Mouse (Mus musculus) cerebellum, postnatal 4 days (tissue): ENCODE measurements around the gene Kalrn.
A peak's percentile ranks its signal among the peaks of the same experiment; 100 is the strongest.

ENCODE experiments used
- DNase-seq, 2 experiments: peaks; one replicate each; pipeline ENCODE4 v3.0.0; 2022; ENCODE audit warnings: low spot score in 2 of 2, mixed read lengths in 1 of 2

Kalrn gene

DNA sequence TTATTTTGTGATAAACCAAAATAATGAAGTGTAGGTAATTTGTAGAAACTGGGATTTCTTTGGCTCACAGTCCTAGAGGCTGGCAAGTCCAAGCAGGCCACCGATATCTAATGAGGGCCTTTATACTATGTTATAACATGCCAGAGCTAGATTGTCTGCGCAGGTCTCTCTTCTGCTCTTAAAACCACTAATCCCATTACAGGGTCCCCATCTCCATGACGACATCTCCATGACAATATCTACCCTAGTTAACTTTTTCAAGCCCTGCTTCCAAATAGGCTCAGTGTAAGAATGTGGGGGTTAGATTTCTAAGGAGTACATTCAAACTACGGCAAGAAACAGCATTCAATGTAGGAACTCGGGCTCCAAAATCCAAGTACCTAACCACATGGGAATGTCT, 143.2 kb downstream of the Kalrn start:
- DNase-seq: no peak

DNA sequence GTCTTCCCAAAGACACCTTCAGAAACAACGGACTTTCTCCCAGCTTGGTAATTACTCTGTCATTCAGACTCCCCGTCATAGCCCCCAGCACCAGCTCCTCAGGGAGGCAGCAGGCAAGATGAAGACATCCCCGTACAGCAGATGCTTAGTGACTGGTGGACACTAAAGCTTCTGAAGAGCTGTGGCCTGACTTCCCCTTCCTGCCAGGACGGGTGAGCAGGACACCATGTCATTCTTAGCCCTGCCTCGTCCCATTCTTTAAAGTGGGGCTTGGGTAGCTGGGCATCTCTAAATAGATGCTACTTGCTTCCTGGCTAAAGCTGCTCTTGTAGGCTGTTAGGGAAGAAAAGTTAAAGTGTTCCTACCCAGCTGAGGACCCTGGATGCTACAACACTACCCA, 145.7 kb downstream of the Kalrn start:
- no peak for DNase-seq

DNA sequence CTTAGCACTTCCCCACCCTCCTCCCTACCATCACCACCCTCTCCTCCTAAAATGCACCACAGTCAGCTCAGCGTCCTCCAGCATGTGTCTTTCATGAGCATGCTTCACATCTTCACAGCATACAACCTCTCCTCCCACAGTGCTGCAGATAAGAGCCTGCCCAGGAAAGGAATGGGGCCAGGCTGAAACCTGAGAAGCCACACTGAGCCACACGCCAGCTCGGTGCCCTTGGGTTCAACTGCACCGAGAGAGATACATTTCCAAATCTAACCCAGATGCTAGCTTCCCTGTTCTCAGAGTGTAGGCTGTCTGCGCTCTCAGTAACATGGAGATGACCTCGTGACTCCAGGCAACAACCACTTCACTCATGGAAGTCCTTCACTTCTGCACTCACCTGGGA, 151.9 kb downstream of the Kalrn start:
- DNase-seq: no peak

DNA sequence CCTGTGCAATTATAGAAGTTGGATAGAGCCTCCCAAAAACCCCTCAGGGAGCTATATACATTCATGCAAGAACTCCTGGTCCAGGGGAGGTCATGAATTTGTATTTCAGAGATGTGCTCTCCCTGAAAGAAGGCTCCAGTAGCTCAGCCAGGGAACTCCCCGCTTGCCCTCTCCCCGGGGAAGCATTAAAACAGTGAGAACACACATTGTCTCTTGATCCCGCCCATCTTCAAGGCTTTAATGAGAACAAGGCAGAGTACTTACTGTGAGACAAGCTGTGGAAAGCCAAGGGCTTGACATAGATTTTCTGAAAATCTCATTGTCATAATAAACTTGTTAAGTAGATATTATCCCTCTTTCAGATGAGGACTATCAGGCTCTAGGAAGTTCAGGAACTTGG, 155.4 kb downstream of the Kalrn start:
- no peak for DNase-seq

DNA sequence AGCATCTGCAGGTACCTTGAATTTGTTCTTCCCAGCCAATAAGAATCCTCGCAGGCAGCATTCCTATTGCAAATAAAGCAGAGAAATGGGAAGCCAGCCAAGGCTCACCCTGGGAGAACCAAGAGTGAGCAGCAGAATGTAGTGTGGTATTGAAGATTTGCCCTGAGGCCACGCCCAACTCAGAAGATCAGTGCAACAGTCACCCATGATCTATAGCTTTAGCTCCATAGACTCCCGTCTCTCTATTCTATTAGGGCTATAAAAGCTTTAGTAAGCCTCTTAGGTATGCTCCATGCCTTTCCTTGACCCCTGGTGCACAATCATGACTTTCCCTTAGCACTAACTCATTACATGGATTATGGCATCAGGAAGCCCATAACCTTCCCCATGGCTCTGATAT, 155.9 kb downstream of the Kalrn start:
- DNase-seq: no peak

DNA sequence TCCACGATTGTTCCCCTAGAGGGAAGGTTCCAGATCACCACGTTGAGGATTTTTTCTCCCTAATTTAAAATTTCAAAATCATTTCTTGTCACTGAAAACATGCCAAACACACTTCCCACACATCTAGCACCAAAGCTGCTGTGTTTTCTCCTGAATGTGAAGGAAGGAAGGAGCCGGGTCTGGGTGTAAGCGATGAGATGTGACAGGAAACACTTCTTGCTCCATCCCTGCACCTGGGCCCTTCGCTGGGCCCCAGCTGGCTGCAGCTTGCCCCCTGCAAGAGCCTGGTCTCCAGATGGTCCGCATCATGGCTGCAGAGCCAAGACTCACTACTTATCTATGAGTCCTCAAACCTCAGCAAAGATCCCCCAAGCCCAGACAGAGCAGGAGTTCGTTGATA, 158.8 kb downstream of the Kalrn start:
- peak in 1 of 2 experiments; percentile 29 for DNase-seq

DNA sequence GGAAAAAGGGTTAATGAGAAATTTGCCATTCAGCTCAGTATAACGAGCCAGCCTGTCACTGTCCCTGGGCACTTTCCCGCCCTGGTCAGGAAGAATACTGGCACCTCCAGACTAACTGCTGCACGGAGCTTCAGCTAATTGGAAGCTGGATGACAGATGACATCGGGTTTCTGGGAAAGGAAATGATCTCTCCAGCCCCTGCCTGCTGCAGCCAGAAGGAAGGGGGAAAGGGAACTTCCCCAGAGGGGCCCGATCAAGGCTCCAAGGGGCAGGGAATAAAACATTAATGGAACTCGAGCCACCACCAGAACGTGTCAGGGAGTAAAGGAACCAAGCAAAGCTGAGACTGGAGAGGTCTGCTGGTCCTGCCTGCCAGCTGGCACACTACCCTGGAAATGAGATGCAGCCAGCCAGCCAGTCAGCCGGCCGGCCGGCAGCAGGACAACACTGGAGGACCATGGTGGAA, 159.4 kb downstream of the Kalrn start:
- DNase-seq: peak in 1 of 2 experiments; percentile 76

DNA sequence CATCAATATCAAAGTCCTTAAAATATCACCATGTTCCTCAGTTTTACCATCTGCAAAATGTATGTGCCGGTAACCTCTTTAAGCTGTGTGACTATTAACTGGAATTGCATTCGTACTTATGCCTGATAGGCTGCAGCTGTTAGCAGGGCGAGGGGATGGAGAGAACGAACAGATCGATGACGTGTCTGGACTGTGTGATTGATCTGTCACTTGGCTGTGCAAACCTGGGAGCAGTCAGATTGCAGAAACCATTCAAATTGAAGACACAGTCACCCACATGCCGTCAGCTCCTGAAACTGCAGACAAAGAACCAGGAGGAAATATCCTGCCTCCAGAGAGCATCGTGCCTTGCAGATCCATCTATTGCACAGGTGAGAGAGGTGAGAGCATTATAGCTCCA, 166.3 kb downstream of the Kalrn start:
- DNase-seq: no peak

DNA sequence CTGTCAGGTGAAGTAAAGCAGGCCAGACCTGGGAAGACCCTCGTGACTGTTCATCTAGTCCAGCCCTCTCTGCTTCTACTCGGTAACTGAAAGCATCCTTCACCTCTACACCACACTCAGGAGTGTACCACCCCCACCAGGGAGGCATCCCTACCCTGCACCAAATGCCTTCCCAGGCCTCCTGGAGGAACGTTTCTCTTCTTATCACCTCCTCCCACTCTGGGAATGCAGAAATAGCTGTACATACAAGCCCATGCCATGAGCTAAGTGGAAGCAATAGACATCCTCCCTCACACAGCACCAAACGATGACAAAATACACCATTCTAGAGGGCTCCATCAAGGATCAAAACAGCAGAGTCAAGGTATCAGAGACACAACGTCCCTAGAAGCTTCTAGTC, 168.2 kb downstream of the Kalrn start:
- no peak for DNase-seq

DNA sequence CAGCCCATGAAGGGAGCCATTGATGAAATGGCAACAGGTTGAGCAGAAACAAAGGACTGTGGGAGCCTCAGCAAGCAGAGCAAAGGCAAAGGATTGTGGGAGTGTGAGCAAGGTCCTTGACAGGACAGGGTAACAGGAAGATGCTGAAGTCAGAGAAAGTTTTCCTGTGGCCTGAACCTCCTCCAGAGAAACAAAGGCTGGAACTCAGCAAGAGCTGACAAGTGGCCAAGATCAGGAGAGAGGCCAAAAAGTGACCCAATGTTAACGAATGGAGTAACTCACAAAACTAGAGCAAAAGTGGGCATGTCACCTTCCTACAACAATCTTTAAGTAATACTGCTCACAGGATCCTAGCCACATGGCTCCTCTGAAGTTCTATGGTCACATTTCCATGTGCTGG, 172.1 kb downstream of the Kalrn start:
- DNase-seq: no peak

DNA sequence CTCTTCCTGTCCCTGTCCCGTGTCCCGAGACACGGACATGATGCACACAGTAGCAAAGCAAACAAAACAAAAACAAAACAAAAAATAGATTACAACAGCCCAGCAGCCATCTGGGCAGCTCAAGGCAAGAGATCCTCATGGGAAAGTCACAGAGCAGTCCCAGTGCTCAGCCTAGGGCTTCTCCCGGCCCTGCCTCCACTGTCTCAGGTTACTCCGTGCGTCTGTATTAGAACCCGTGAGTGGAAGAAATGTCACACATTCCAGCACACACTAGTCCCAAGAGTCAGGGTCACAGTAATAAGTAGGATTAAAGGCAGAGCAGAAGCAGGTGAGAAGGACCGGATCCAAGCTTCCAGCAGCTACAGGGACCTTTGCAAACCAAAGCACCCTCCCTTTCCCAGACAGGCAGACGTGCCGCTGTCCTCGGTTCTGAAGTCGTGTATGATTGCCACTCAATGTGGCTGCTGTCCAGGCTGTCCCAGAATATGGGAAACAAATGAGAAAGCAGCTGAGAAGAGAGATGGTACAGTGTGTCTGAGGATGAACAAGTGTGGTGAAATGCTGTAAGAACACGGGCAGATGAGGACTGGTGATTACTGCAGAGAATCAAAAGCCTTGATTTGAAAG, 173.1 kb downstream of the Kalrn start:
- no peak for DNase-seq

DNA sequence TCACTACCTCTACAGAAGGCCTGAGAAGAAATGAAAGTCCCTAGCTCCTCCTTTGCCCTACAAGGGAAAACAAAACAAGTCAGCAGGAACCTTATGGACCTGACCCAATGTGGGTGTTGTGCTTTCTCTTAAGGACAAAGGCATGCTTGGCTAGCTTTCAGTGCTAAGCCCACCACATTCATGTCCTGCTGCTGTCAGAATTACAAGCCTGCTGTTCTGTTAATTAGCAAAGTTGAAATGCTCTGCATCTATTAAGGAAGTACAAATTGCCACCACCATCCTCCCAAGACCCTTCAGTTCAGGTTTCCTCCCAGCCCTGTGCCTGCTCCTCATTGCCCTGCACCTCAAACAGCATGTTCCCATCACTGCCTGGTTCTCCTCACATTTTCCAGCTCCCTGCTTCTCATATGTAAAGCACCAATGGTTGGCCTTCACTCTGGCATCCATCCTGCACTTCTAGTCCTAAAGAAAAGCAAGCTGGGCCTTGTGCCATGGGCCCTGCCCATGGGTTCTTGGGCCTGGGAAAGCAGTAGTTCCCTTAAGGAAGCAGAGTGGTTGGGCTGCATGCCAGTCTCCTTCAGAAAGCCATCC, 178.0 kb downstream of the Kalrn start:
- DNase-seq: peak in 1 of 2 experiments; percentile 44

DNA sequence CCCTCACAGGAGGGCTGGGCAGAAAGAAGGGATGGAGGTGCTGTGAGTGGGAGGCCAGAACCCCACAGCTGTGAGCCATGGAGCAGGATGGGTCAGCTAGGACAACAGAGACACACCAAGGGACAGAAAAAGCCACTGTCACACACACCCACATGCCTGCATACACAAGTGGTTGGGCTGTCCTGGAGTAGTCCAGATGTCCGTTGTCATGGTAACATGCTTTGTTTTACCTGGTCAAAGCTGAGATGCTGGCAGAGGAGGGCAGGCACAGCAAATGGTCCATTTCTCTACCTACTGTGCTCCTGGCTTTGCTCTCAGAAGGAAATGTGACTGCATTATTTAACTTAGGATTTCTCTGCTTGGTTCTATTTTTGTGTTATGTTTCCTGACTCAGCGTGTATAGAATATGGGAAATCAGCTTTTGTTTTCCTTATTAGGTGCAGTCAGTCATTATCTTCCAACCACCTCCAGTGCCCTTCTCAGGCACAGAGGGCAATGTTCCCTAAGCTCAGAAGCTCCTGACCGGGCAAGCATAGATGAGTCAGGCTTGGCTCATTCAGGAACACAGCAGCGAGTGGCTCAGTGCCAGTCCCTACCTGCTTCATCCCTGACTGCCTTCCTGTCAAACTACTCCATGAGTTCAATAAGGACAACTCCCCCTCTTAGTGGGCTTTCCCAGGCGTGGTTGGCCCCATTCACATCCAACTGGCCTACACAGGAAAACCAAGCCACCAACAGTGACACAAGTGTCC, 183.6 kb downstream of the Kalrn start:
- DNase-seq: no peak

DNA sequence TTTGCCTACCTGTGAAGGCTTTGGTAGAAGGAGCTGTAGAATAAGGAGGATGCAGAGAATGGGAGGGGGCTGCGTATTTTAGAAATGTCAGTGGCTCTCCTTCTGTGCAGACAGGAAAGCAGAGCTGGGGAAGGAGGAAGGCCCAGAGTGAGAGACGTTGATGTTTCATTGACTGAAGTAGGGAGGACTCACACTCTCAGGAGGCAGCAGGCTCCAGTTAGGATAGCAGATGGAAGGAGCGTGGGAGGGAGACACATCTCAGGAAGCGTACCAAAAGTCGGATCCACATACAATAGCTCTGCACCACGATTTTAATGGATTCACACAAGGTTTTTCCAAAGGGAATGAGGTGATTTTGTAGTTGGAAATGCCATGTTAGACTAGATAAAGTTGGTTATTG, 184.5 kb downstream of the Kalrn start:
- DNase-seq: no peak

DNA sequence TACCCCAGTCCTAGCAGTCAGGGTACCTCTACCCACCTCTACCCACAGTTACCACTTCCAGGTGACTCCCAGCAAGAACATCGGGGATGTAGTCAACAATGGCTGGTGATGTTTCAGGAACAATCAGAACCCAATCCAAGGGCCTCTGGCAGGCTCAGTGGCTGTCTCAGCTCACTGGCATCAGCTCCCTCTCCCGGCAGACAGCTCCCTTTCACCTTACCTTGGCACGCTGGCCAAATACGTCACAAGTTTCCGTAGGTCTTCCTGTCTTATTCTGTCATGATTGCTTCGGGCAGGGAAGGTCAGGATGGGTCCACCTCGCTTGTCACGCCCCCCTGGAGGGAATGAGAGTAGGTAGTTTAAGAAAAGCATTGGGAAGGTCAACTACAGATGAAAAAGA, 188.3 kb downstream of the Kalrn start:
- no peak for DNase-seq

DNA sequence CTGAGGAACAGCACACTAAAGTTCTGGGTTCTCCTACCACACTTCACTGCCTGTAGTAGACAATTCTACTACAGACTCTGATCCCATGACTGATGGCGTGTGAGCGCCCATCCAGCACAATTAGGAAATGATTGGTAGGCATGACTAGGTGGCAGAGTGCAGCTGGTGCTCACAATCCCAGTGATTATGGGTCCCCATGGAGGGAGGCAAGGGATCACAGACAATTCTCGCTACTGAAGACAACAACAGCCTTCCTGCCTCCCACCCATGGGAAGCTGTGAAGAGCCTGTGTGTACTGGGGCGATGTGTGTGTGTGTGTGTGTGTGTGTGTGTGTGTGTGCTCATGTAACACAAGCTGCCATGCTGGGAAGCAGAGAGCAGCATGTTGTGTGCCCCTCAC, 190.3 kb downstream of the Kalrn start:
- DNase-seq: no peak

DNA sequence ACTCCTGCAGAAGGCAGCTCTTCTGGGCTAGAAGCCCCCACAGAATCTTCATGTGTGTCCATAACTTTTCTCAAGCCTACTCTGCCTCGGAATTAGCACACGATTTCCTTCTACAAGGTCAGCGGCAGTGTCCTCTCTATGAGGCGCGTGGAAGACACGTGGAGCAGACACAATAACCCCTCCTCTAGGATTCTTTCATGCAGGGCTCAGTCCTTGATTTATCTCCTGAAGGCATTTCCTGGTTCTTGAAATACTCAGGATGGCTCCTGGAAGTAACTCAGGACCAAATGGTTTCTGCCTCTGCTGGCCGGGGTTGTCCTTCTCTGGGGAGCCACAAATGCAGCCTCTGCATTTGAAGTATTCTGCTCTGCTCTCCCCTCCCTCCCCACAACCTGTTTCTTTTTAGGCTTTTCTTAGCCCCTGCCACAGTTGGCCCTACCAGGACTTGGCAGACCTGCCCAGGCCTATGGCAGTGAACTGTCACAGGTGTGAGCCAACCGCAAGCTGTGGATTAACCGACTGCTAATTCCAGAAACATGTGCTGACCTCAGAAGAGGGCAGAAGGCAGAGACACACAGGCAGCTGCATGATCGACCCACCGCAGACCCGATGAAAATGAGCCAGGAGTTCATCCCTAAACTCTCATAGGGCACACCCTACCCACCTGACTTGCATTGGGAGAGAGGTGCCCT, 197.0 kb downstream of the Kalrn start:
- DNase-seq: no peak

DNA sequence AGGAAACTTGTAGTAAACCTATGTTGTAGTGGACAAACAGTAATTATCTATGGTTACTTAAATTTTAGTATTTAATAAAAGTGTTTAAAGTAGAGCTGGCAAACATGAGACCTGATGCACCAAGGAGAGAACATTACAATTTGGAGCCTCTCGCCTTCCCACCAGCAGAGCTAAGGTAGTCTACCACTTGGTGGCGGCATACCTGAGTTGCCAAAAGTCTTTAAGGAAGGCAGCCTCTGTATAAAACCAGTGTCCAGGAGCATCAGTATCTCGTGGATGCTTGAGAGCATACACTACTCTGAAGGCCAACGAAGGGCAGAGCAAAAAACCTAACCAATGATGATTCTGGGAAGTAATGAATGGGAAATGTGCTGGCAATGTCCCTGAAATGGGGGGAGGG, 199.8 kb downstream of the Kalrn start:
- DNase-seq: no peak

DNA sequence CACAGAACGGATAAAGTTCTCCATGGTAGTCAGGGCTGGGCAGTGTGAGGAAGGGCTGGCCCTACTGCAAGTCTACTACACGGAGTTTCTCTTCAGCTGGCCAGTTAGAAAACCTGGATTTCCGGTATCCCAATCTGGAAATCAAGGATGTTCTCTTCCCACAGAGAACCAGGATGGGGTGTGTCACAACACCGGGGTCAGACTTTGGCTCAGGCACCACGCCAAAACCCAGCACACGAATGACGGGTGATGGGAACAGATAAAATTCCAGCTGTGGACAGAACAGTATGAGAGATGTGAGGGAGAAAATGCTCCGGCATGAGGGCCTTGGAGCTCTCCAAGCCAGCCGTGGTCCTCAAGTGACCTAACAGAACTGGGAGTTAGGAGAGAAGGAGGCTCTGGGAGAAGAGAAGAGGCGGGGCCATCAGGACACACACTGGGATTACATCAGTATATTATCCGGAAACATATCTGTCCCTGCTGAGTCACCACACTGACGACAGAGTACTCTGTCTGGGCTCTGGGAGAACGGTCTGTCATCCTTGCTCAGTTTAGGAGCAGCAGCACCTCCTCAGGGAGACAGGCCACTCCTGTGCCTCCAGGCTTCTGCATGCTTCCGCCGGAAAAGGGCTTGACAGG, 201.1 kb downstream of the Kalrn start:
- DNase-seq: no peak

DNA sequence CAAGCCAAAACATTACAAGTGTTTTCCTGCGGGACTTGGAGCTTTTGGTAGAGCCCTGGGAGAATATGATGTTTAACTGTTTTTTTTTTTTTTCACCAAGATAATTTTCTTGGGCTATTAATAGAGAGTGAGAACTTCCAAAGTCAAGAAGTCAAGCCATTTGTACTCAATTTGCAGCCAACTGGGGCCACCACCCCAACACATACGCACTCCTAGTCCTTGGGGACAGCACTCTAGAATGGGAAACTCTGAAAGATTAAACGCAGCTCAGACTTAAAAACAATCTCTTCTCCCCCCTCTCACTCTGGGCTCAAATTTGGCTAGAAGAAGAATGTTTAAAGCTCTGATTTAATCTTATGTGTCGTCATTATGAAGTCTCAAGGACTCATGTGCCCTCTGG, 214.1 kb downstream of the Kalrn start:
- no peak for DNase-seq

DNA sequence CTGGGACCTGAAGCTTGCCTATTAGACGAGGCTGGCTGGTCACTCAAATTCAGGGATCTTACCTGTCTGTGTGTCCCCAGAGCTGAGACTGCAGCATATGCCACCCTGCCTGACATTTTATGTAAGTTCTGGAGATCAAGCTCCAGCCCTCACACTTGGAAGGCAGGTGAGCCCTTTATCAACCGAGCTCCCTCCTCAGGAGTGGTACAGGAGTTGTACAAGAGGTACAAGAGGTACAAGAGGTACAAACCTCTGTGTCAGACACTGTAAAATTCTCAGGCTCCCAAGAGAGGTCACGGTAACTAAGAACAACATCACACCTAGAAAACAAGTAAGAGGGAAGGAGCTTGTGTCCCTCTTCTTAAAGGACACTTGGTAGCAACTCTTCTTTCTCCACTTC, 217.8 kb downstream of the Kalrn start:
- DNase-seq: no peak

DNA sequence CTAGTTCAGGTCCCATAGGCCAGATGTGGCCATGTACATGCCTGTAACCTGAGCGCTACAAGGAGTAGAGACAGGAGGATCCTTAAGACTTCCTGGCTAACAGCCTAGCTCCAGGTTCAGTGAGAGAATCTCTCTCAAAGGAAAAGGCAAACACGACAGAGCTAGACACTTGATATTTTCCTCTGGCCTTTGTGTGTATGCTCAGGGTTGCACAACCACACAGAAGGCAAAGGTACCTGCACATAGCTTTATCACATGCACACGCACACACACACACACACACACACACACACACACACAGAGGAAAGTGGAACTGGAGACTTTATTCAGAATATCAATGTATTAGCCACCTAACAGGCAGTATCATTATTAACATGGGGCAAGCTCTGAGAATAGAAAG, 219.3 kb downstream of the Kalrn start:
- no peak for DNase-seq
